8 mouse cellular contexts compared by ENCODE assay signal in genomic region chr13:42985806-42986205, GRCm38 (mm10).
"Had no signal": no experiment of that assay in that cellular context is flagged by ENCODE, and none has a peak within 500 bp of the region (broad histone marks: within the 10 kb centered on the region; RNA-seq: fewer than 3 reads in every experiment).

No protein-coding gene starts in this region.

- ATAC-seq: intestine, embryonic 16.5 days; lung, postnatal 0 days had no signal

- DNase-seq: kidney, adult 2 months; kidney, postnatal 14 days; layer of hippocampus, postnatal 36 days; left cerebral cortex, postnatal 4 days; lung, adult 2 months; lung, postnatal 36 days had no signal
